Mouse (Mus musculus) embryo, embryonic 11.5 days (tissue): ENCODE results near the gene Ticrr.

ENCODE experiments used
- DNase-seq: peaks from one replicate; pipeline ENCODE4 v3.0.0-alpha.2; 2012; ENCODE audit warnings: low read depth, low spot score

Ticrr gene

GRCm38 (mm10) chr7:79659578-79660290, at the start of gene Ticrr:
Gene Ticrr, plus strand, starts transcription at chr7:79660196.
- peak; percentile 95 for DNase-seq

DNA sequence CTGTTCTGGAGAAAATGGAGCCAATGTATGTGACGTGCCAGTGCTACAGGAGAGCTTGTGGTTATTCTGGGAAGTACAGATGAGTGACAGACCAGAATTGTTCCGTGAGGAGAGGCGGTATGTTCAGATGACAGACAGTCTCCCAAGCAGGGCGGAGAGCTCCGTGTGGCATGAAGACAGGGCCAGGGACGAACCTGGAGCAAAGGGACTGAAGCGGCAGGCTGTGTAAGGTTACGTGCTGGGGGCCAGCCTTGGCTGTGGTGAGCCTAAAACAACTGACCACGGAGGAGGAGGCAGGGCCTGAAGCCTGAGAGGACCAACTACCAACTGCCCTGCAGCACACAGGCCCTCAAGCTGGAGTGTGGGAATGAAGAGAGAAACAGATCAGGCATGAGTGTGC, 48.1 kb upstream of the Ticrr start:
- DNase-seq = no peak

DNA sequence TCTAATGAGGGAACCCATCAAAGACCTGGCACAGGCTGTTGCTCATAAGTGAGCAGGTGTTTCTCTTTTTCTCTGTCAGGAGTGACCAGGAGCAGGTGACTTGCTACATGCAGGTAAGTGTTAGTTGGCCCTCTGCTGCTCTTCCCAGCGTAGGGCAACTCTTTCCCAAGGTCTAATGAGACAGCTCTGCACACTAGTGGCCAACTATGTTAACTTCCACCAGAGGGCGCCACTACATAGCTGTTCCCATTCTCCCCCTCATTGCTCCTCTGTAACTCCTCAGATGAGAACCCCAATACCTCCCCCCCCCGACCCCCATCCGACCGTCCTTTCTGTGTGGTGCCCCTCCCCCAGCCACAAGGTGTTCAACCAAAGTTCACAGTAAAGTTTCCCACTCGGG, 47.2 kb upstream of the Ticrr start:
- peak; percentile 23 for DNase-seq

GRCm38 (mm10) chr7:79613314-79613713, 46.7 kb upstream of the Ticrr start:
- DNase-seq = no peak

DNA sequence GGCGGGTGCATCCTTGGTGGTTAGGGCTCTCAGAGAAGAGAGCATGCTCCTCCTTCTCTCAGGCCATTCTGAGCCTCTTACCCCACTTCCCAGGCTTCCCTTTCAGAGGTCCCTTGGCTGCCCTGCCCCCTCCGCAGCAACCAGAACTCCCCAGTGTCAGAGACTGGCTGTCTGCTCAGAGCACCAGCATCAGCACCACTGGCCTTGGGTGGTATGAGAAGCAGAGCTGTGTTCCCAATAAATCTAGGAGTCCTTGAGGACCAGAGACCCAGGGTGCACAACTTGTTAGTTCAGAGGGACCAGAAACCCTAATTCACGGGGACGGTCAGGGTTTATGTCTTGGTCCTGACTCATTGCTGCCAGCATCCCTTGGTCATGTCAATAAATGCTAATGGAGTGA, 45.0 kb upstream of the Ticrr start:
- no peak for DNase-seq

DNA sequence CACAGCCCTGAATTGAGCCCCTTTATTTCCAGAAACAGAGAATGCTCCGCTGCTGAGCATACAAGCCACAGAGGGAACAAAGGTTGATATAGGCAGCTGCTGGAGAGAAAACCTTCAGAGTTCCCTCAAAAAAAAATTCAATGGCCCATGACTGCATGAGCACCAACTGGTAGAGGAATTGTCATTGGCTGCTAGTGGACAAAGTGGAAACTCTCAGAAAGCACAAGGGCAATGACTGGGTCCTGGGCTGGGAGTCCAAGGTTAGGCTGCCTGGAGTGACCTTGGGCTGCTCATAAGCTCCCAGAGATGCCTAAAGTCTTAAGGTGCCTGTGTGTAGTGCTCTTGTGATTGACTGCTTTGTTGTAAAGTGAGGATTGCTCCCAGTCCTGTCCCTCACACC, 44.1 kb upstream of the Ticrr start:
- DNase-seq = no peak

GRCm38 (mm10) chr7:79617418-79617817, 42.6 kb upstream of the Ticrr start, which contains the start of gene Rhcg:
Gene Rhcg, minus strand, starts transcription at chr7:79617657.
- no peak for DNase-seq

DNA sequence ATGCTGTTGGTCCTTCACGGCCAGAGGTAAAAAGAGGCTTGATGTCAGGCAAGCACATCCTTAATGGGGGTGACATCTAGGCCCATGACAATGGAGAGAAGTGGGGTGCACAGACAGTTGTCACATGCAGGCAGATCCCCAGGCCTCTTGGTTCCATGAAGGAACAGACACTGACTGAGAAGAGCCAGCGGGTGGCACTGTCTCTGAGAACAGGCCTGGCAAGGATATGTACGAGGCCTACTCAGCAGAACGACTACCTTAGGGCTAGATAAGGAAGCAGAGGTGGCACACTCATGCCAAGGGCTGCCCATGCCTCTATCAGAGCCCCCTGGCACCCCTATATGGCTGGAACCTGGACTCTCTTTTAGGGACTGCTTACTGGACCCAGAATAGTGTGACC, 40.5 kb upstream of the Ticrr start:
- no peak for DNase-seq

DNA sequence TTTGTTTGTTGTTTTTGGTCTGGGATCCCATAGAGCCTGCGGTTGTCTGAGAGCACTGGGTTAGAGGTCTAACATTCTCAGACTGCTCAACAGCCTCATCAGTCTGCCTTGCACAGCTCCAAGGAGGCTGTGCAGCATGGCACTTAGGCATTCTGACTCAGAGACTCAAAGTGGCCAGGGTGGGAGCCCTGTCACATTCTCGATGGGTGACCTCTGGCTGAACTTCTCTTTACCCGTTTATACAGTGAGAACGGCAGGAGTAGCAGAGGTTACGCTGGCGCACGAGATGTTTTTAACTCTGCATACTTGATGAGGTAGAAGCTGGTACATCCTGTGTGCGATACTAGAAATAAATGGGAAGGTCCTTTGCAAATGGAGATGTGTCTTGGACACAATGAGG, 36.9 kb upstream of the Ticrr start:
- DNase-seq = no peak

GRCm38 (mm10) chr7:79626170-79626569, 33.8 kb upstream of the Ticrr start:
- no peak for DNase-seq

DNA sequence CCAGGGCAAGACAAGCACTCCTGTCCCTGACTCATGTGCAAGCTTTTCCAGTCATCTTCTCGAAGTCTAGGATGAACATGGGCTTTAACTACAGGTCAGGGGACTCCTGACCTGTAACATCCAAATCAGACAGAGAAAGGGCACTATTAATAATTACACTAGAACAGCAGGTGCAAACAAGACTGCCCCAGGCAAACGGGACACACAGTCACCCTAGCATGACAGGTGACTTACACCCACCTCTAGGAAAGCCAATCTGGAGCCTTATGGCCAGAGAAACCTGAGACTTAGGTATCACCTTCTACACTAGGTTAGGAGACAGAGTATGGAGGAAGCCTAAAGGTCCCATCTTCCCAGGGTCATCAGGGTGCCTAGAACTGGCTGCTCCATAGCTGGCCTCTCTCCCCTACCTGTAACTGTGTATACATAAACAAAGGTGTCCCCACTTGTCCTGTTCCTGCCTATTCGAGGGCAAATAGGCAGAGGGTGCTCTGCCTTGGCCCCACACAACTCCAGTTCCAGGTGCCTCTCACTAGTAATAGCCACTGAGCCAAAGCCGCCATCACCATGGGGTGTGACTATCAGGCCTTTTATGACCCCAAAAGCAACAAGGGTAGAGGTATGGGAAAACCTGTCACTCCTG, 31.6 kb upstream of the Ticrr start:
- no peak for DNase-seq

GRCm38 (mm10) chr7:79631773-79632348, 28.1 kb upstream of the Ticrr start:
- no peak for DNase-seq

- DNase-seq = no peak
Measured at GRCm38 (mm10) chr7:79647233-79647632, 12.8 kb upstream of the Ticrr start.

DNA sequence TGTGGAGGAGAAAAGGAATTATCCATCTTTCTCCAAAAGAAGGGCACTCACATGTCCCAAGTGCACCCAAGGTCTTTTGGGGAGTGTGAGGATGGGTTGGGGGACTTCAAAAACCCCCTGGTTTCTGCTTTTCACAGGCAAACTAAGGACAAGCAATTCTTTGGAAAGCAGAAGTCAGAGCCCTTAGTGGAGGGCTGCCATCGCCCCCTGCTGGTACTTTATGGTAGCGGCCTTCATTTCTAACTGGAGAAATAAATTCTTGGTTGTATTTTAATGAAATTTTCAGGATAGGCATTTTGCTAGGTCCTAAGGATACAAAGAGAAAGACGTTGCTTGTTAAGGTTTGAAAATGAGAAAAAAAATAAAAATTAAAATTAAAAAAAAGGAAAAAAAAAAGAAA, 11.0 kb upstream of the Ticrr start:
- peak; percentile 45 for DNase-seq

DNA sequence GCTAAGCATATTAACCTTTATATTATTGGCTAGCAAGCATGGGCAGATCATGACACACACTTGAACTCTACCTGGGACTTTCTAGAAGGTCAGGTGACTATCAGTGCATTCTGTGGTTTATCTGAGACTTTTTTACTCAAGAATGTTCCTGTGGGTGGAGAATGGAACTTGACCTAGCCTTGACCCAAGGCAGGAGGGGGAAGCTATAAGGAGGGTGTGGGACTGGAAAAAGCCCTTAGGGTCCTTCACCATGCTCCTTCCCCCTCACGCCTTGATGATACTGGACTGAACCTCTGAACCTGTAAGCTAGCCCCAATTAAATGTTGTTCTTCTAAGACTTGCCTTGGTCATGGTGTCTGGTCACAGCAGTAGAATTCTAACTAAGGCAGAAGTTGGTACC, 5.8 kb upstream of the Ticrr start:
- DNase-seq = no peak

- DNase-seq = no peak
Measured at GRCm38 (mm10) chr7:79654586-79654985, 5.4 kb upstream of the Ticrr start.

- DNase-seq = no peak
Measured at GRCm38 (mm10) chr7:79660291-79661150, 525 bp downstream of the Ticrr start.

DNA sequence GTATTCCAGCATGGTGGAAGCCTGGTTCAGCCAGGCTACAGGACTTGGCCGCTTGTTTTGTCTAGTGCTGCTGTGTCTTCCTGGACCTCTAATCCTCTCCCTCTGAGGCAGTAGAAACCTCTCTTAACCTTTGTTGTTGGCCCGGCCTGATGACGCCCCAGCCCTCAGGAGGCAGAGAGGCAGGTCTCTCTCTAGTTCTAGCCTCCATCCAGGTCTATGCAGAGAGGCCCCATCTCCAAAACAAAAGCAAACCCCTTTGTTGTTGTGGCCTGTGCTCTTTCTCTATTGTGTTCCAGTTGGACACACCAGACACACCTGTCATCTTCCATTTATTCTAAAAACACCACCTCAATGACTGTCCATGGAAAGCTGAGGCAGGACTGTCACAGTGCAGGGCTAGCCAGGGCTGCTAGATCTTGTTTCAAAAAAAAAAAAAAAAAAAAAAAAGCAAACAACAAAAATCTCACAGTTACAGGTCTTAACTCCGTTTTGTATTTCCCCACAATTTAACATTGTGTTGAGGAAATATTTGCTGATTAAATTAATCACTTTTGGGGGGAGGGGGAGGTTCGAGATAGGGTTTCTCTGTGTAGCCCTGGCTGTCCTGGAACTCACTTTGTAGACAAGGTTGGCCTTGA, 1.4 kb downstream of the Ticrr start:
- DNase-seq = no peak

DNA sequence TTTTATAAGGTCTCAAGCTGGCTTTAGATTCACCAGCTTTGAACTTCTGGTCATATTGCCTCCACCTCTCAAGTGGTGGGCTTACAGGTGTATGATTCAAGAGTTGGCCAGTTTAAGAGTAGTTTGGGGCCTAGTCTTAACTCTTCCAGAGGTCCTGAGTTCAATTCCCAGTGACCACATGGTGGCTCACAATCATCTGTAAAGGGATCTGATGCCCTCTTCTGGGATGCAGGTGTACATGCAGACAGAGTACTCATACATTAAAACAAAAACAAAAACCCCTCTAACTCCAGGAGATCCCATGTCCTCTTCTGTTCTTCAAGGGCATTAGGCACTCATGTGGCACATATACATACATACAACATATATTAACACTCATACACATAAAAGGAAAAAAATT, 6.7 kb downstream of the Ticrr start:
- DNase-seq = no peak

DNA sequence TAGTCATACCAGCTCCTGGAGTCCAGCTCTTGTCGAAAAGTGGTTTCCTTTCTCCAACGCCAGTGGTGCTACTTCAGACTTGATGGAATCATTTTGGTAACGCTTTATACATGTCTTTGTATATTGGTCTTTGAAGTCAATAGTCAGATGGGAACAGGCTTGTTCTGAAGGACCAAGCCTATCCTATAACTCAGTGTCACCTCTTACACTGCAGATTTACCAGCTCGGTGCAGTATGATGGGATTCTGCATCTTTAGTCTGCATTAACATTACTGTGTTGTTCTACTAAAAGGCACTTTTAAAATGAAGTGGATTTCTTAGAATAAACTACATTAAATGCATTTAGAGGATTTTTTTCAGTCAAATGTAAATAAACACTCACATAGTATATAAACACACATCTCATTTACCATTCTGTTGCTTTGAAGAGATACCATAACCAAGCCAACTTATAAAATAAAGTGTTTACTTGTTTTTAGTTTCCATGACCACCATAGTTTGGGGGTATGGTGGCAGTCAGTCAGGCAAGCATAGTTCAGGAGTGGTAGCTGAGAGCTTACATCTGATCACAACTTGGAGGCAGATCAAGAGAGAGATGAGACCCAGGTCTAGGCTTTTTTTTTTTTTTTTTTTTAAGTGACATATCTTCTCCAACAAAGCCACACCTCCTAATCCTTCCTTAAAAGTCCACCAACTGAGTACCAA, 11.1 kb downstream of the Ticrr start:
- no peak for DNase-seq

GRCm38 (mm10) chr7:79679186-79679585, 19.2 kb downstream of the Ticrr start:
- DNase-seq = no peak
